Mouse (Mus musculus) hindbrain, embryonic 14.5 days (tissue): ENCODE measurements at regions not wholly inside any gene's neighbourhood (a gene's known extent, or its start where the extent isn't known, plus 50 kb on each side); places are given as distances from the start of the nearest gene placed in this dataset.
"Not testable (repeated sequence)": the region's sequence is repeated elsewhere in the genome, so short reads cannot be mapped to it uniquely, and the experiment has no call there.

ENCODE experiments used
- ATAC-seq: fragments of 200-750 bp; cut with Nextera tagmentation; 2 replicates; pipeline ENCODE4 v1.8.0; 2017; ENCODE audit warnings: moderate number of reproducible peaks, mild to moderate bottlenecking, moderate TSS enrichment, moderate library complexity; ENCODE audit not compliant: low FRiP score
- DNase-seq: peaks from one replicate; pipeline ENCODE4 v3.0.0-alpha.2; 2015; ENCODE audit warnings: low spot score
- H3K27ac ChIP-seq: fragments of 300-500 bp; sonication (generic); 2 replicates; pipeline ENCODE4 v1.5.1; 2014; ENCODE audit warnings: mild to moderate bottlenecking, moderate library complexity
- H3K27me3 ChIP-seq: fragments of 300-500 bp; sonication (generic); 2 replicates; pipeline ENCODE4 v1.6.1; 2014; ENCODE audit warnings: mild to moderate bottlenecking, low read length, mixed read lengths; ENCODE audit not compliant: control insufficient read depth, insufficient read depth
- H3K36me3 ChIP-seq: fragments of 300-500 bp; sonication (generic); replicated peaks from 2 replicates; pipeline ENCODE4 v1.6.1; 2014; ENCODE audit not compliant: control insufficient read depth, insufficient read depth
- H3K4me1 ChIP-seq: fragments of 300-500 bp; sonication (generic); replicated peaks from 2 replicates; pipeline ENCODE4 v1.6.1; 2014; ENCODE audit warnings: antibody characterized with exemption, low read length, mixed read lengths; ENCODE audit not compliant: control insufficient read depth, insufficient read depth
- H3K4me2 ChIP-seq: fragments of 300-500 bp; sonication (generic); replicated peaks from 2 replicates; pipeline ENCODE4 v1.6.1; 2014; ENCODE audit warnings: mild to moderate bottlenecking, moderate library complexity
- H3K4me3 ChIP-seq: fragments of 300-500 bp; sonication (generic); replicated peaks from 2 replicates; pipeline ENCODE4 v1.5.1; 2014; ENCODE audit warnings: mild to moderate bottlenecking, low read length
- H3K9ac ChIP-seq: fragments of 300-500 bp; sonication (generic); 2 replicates; pipeline ENCODE4 v1.6.1; 2014
- H3K9me3 ChIP-seq: fragments of 300-500 bp; sonication (generic); 2 replicates; pipeline ENCODE4 v1.6.1; 2016; ENCODE audit warnings: low read length; ENCODE audit not compliant: control insufficient read depth
- WGBS: fragments of 180-500 bp; shearing (Covaris S2); extraction: QIAGEN DNeasy Blood & Tissue Kit; methylation state at CpG from one replicate; pipeline ENCODE4 v1.1.7; 2014; 5-methylcytosine and 5-hydroxymethylcytosine counted together

DNA sequence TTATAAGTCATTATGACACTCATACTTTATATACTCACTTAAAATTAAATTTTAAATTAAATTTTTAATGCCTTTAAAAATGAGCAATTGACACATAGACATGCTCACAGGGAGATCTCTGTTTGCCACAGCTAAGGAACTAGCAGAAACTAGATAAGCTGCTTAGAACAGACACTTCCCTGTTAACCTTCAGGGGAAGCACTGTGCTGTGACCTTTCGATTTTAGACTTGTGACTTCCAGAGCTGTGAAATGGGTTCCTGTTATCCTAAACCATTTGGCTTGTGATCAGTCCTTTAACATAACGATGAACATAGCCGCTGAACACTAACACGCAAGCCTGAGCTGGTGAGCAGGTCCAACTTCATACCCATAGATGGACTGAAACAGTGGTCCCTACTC lies 68.4 kb upstream of the Zcchc2 start:
- Histone ChIP-seq H3K4me1 (no peaks in the 10 kb centered on the region), H3K36me3 (no peaks in the 10 kb centered on the region), H3K27me3 (no peaks in the 10 kb centered on the region), H3K4me2 (no peak overlapping the region), H3K27ac (no peak overlapping the region), H3K4me3 (no peak overlapping the region), H3K9me3 (no peaks in the 10 kb centered on the region), H3K9ac (no peak overlapping the region)
- WGBS: 94% methylated on average over 4 of the region's 4 CpGs
- ATAC-seq: no peak
- DNase-seq: no peak

DNA sequence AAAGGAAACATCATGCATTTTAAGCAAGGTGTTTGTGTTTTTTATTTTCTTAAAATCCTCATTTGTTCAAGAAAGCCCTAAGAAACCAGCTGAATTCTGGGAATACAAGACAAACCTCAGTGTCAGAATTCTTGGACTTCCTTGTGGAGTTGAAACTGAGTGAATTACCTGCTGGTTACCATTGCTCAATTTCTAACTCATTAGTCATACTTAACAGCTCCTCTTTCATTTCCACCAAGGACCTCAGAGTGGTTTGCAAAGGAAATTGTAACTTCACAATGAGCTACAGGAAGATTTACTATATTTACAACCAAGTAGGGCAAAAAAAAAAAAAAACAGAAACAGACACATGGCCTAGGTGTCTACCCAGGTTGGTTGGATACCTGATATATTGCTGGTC lies 67.6 kb upstream of the Zcchc2 start:
- no peak for ATAC-seq
- Histone ChIP-seq H3K4me1 (no peaks in the 10 kb centered on the region), H3K9me3 (no peaks in the 10 kb centered on the region)

DNA sequence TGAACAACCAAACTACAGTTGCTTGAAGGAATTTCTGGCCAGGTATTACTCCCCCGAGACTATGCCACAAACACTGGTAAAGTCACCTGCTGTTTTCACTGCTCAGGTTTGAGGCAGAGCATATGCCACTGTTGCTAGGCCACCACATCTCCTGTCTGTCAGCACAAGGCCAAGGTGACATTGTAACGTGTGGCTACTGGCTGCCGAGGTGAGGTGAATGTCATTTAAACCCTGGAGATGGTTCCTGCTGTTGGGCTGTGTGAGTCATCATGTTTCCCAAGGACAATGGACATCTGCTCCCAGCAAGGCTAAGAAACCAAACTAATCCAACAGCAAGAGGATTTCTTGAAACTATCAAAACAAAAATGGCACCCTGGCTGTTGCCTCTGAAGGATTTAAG lies 67.2 kb upstream of the Zcchc2 start:
- ATAC-seq (no peak), DNase-seq (no peak)
- Histone ChIP-seq H3K4me2 (no peak overlapping the region), H3K27ac (no peak overlapping the region), H3K9me3 (no peaks in the 10 kb centered on the region), H3K27me3 (no peaks in the 10 kb centered on the region), H3K4me1 (no peaks in the 10 kb centered on the region), H3K9ac (no peak overlapping the region), H3K4me3 (no peak overlapping the region), H3K36me3 (no peaks in the 10 kb centered on the region)
- WGBS: 80% methylated on average over 3 of the region's 3 CpGs

More for the DNA sequence above, 67.6 kb upstream of the Zcchc2 start:
- Histone ChIP-seq H3K36me3 (no peaks in the 10 kb centered on the region), H3K4me3 (no peak overlapping the region), H3K27ac (no peak overlapping the region), H3K4me2 (no peak overlapping the region), H3K27me3 (no peaks in the 10 kb centered on the region), H3K9ac (no peak overlapping the region)
- no peak for DNase-seq

DNA sequence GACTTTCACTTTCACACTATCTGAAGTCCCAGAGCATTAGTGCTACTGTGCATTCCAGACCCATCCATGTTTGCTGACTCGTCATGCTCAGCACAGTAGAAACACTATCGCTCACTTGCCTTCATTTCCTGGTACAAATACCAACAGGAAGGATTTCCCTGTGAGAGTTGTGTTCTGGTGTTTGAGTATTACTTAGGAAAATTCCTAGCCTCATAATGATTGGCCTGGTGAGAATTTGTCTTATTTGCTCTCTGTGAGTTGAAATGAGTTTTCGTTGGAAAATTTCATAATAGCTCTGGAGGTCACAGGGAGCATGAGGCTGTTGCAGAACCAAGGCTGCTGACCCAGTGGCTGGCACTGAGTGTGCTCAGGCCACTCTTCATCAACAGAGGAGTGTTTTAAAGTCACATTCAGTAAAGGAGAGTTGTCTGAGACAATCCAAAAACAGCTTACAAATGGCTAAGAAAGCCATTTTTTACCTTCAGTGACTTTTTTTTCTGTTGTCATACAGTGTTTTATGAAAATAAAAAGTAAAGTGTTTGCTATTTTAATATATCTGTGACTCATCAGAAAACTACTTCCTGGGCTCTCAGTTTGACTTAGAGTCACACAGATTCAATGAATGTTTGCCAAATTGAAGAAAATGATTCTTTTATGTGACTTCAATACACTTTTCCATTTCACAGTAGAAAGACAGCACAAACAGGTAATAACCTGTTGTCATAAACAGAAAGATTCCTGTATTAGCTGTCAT lies 64.4 kb upstream of the Zcchc2 start:
- DNase-seq: no peak
- H3K9me3 ChIP-seq: no peaks in the 10 kb centered on the region
- no peak overlapping the region for H3K4me2 ChIP-seq
- H3K27ac ChIP-seq: no peak overlapping the region
- no peak overlapping the region for H3K9ac ChIP-seq
- WGBS: 79% methylated on average over 3 of the region's 3 CpGs
- ATAC-seq: no peak
- no peaks in the 10 kb centered on the region for H3K27me3 ChIP-seq
- H3K4me1 ChIP-seq: no peaks in the 10 kb centered on the region
- no peak overlapping the region for H3K4me3 ChIP-seq
- no peaks in the 10 kb centered on the region for H3K36me3 ChIP-seq

DNA sequence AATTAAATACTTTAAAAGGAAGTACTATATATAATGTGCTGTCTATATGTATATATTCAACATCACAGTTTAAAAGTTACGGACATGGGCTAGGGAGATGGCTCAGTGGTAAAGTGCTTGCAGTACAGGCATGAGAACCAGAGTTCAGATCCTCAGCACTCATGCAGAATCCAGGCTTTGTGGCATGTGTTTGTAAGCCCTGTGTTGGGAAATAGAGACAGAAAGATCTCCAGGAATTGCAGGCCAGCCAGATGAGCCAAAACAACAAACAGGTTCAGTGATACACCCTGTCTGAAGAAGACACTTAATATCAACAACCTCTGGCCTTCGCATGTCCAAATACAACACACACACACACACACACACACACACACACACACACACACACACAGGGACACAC lies 63.3 kb upstream of the Zcchc2 start:
- ATAC-seq: no peak
- no peaks in the 10 kb centered on the region for H3K4me1 ChIP-seq

DNA sequence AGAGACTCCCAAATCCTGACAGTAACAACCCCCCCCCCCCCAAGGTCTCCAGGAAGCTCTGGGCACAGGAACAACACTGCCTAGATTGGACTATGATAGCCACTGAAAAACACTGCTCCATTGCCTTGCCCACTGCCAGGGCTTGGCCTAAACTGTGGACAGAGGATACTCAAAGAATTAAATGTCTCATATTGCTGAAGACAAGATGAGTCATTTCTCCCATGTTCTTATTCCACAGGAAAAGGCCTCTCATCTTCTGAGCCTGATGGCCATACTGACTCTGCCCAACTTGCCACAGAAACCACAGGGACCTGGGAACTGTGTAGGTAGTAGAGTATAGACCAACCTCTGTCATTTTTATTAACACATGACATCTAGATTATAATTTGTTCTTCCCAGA lies 59.4 kb upstream of the Zcchc2 start:
- no peak for ATAC-seq
- no peak overlapping the region for H3K9ac ChIP-seq
- DNase-seq: no peak
- no peaks in the 10 kb centered on the region for H3K27me3 ChIP-seq
- no peak overlapping the region for H3K27ac ChIP-seq
- no peak overlapping the region for H3K4me2 ChIP-seq
- no peak overlapping the region for H3K4me3 ChIP-seq
- H3K36me3 ChIP-seq: no peaks in the 10 kb centered on the region
- H3K9me3 ChIP-seq: no peaks in the 10 kb centered on the region
- no peaks in the 10 kb centered on the region for H3K4me1 ChIP-seq

More for the DNA sequence above, 63.3 kb upstream of the Zcchc2 start:
- Histone ChIP-seq H3K9me3 (no peaks in the 10 kb centered on the region), H3K4me2 (no peak overlapping the region), H3K36me3 (no peaks in the 10 kb centered on the region), H3K27ac (no peak overlapping the region), H3K9ac (no peak overlapping the region), H3K27me3 (no peaks in the 10 kb centered on the region), H3K4me3 (no peak overlapping the region)
- no peak for DNase-seq
- WGBS: 96% methylated on average over 2 of the region's 2 CpGs

DNA sequence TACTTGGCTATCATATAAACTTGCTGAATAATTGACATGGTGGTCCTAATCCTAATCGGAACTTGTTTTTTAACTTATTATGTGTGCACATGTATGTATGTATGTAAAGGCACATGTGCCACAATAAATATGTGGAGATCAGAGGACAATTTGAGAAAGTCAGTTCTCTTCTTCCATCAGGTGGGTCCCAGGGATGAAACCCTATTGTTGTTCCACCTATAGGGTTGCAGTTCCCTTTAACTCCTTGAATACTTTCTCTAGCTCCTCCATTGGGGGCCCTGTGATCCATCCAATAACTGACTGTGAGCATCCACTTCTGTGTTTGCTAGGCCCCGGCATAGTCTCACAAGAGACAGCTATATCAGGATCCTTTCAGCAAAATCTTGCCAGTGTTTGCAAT lies 56.0 kb upstream of the Zcchc2 start:
- not testable (repeated sequence) for H3K27me3 ChIP-seq, H3K9me3 ChIP-seq, ATAC-seq, H3K4me3 ChIP-seq, H3K4me1 ChIP-seq, DNase-seq, H3K4me2 ChIP-seq, H3K27ac ChIP-seq, H3K9ac ChIP-seq, H3K36me3 ChIP-seq
- WGBS: 98% methylated on average over 2 of the region's 2 CpGs
